Mouse (Mus musculus): Measurements from ENCODE around the gene Ptprm.

- TF ChIP-seq CTCF (IDR thresholded peaks at IDR 0.05; ENCODE audit: borderline replicate concordance, extremely low read depth, insufficient read depth, insufficient read length) (no peak), POLR2A (IDR thresholded peaks at IDR 0.05; ENCODE audit: borderline replicate concordance, extremely low read depth, insufficient read depth, insufficient read length, poor library complexity, severe bottlenecking) (no peak)
Observed at GRCm38 (mm10) chr17:66909901-66910300, 444.4 kb downstream of the Ptprm start.

All from brain, embryonic 14.5 days (tissue).